Comparison of ENCODE assay signal across 13 mouse cellular contexts in the genomic region with DNA sequence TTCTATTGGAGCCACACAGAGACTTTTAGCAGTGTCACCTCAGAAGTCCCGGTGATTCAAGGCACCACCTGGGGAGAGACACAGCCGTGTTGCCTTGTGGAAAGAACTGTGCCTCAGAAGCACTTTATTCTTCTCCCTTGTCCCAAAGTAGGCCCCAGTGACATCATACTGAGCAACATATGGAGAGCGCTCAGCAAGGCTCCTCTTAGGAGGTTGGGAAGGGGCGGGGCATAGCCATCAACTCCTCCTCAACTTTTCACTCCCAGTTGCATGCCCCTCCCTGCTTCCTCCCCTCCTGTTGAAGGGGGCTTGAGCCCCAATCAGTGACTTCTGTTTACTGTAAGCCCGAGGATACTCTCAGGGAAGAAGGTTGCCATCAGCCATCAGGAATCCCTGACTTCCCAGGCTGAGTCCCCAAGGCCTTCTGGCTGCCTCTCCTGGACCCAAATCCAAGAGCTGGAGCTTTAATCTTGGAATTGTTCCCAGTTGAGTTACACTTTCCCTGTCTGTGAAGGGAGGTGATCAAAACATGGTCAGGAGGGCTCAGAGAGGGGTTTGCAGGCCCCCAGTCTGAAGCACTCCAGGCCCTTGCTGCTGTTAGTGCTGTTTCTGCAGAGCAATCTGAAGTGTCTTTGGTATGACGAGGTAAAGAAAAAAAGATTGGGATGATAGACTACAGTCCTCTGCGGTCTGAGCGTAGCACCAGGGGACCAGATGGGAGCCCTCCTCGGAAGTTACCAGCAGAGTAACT. TPM values are rescaled to one million over a fixed set of nuclear protein-coding genes. Genes with fewer than 3 reads are reported as not detected.
DNase-seq lines count a peak whose midpoint lies in the region; ATAC-seq and TF ChIP-seq lines count a peak whose summit lies in the region.
"Had no signal": no experiment of that assay in that cellular context is flagged by ENCODE, and none has a peak within 500 bp of the region (broad histone marks: within the 10 kb centered on the region; RNA-seq: fewer than 3 reads in every experiment).

No protein-coding gene starts in this region.

- peaks cover 12% of the 10 kb centered on the region for H3K4me1 ChIP-seq in hindbrain, embryonic 11.5 days (replicated peaks; ENCODE audit: control insufficient read depth, insufficient read depth, low read length)
- H3K4me1 ChIP-seq in hindbrain, embryonic 10.5 days (replicated peaks), result peaks cover 48% of the 10 kb centered on the region
- H3K4me1 ChIP-seq in midbrain, embryonic 16.5 days (ENCODE audit: control insufficient read depth, insufficient read depth, low read length), result peaks cover 16% of the 10 kb centered on the region
- peaks cover 25% of the 10 kb centered on the region for H3K4me1 ChIP-seq in midbrain, embryonic 15.5 days
- H3K4me1 ChIP-seq in forebrain, embryonic 15.5 days, result peaks cover 36% of the 10 kb centered on the region
- 0 out of 2 replicates have a peak, but pooled peaks cover 2% of the 10 kb centered on the region for H3K4me1 ChIP-seq in intestine, postnatal 0 days (replicated peaks; ENCODE audit: control insufficient read depth, insufficient read depth, low read length)

- H3K4me3 ChIP-seq in hindbrain, embryonic 11.5 days (ENCODE audit: low read depth, low read length), result no peak overlapping the region
- no peak overlapping the region for H3K4me3 ChIP-seq in hindbrain, embryonic 10.5 days
- H3K4me3 ChIP-seq in midbrain, embryonic 16.5 days (ENCODE audit: low read depth, low read length), result no peak overlapping the region
- H3K4me3 ChIP-seq in midbrain, embryonic 15.5 days, result no peak overlapping the region
- peak overlapping the region; percentile 44 for H3K4me3 ChIP-seq in forebrain, embryonic 15.5 days
- H3K4me3 ChIP-seq in intestine, postnatal 0 days (ENCODE audit: low read depth, low read length), result no peak overlapping the region

- H3K27me3 ChIP-seq in hindbrain, embryonic 11.5 days (ENCODE audit: control insufficient read depth, insufficient read depth, low read length), result peaks cover 27% of the 10 kb centered on the region
- H3K27me3 ChIP-seq in hindbrain, embryonic 10.5 days (ENCODE audit: insufficient read depth, poor library complexity, severe bottlenecking), result peaks cover 88% of the 10 kb centered on the region
- H3K27me3 ChIP-seq in midbrain, embryonic 16.5 days (ENCODE audit: control insufficient read depth, insufficient read depth, low read depth, low read length), result peaks cover 44% of the 10 kb centered on the region
- peaks cover 64% of the 10 kb centered on the region for H3K27me3 ChIP-seq in midbrain, embryonic 15.5 days (replicated peaks)
- peaks cover 12% of the 10 kb centered on the region; the same call in 1 of the 2 replicates for H3K27me3 ChIP-seq in forebrain, embryonic 15.5 days
- H3K27me3 ChIP-seq in intestine, postnatal 0 days (replicated peaks; ENCODE audit: control insufficient read depth, insufficient read depth, low read length), result peaks cover 19% of the 10 kb centered on the region

- H3K36me3 ChIP-seq in hindbrain, embryonic 11.5 days (ENCODE audit: control insufficient read depth, insufficient read depth, low read length), result no peaks in the 10 kb centered on the region
- H3K36me3 ChIP-seq in hindbrain, embryonic 10.5 days, result no peaks in the 10 kb centered on the region
- no peaks in the 10 kb centered on the region for H3K36me3 ChIP-seq in midbrain, embryonic 16.5 days (ENCODE audit: control insufficient read depth, insufficient read depth, low read length)
- no peaks in the 10 kb centered on the region for H3K36me3 ChIP-seq in midbrain, embryonic 15.5 days (replicated peaks)
- H3K36me3 ChIP-seq in forebrain, embryonic 15.5 days, result no peaks in the 10 kb centered on the region
- no peaks in the 10 kb centered on the region for H3K36me3 ChIP-seq in intestine, postnatal 0 days (ENCODE audit: control insufficient read depth, insufficient read depth)

- no peak overlapping the region for H3K4me2 ChIP-seq in hindbrain, embryonic 11.5 days (replicated peaks; ENCODE audit: low read depth, low read length)
- H3K4me2 ChIP-seq in midbrain, embryonic 16.5 days (ENCODE audit: low read length), result peak overlapping the region; percentile 84
- H3K4me2 ChIP-seq in midbrain, embryonic 15.5 days, result no peak overlapping the region; the same call in 1 of the 2 replicates
- peak overlapping the region; percentile 74 for H3K4me2 ChIP-seq in forebrain, embryonic 15.5 days (replicated peaks)
- peak overlapping the region; percentile 21; the same call in 1 of the 2 replicates for H3K4me2 ChIP-seq in intestine, postnatal 0 days (replicated peaks; ENCODE audit: low read depth)

- peak; percentile 22 for DNase-seq in hindbrain, embryonic 11.5 days (ENCODE audit: low spot score)
- DNase-seq in hindbrain, embryonic 10.5 days (ENCODE audit: low spot score), result no peak
- no peak for DNase-seq in layer of hippocampus, postnatal 14 days (ENCODE audit: low spot score in 2 of 2)
- DNase-seq: liver; spleen, adult 18-20 months; thymus, postnatal 4 days had no signal

- WGBS in hindbrain, embryonic 11.5 days, result 35% methylated on average over 9 of the region's 9 CpGs
- 41% methylated on average over 9 of the region's 9 CpGs for WGBS in hindbrain, embryonic 10.5 days
- 41% methylated on average over 9 of the region's 9 CpGs for WGBS in midbrain, embryonic 16.5 days
- 38% methylated on average over 9 of the region's 9 CpGs for WGBS in midbrain, embryonic 15.5 days
- WGBS in forebrain, embryonic 15.5 days, result 44% methylated on average over 9 of the region's 9 CpGs
- WGBS in intestine, postnatal 0 days, result 42% methylated on average over 9 of the region's 9 CpGs

- H3K9me3 ChIP-seq in hindbrain, embryonic 11.5 days (ENCODE audit: control insufficient read depth, low read length), result no peaks in the 10 kb centered on the region
- H3K9me3 ChIP-seq in hindbrain, embryonic 10.5 days, result no peaks in the 10 kb centered on the region
- no peaks in the 10 kb centered on the region for H3K9me3 ChIP-seq in midbrain, embryonic 16.5 days (replicated peaks; ENCODE audit: control insufficient read depth, low read length, poor library complexity, severe bottlenecking)
- no peaks in the 10 kb centered on the region for H3K9me3 ChIP-seq in midbrain, embryonic 15.5 days
- no peaks in the 10 kb centered on the region for H3K9me3 ChIP-seq in forebrain, embryonic 15.5 days
- no peaks in the 10 kb centered on the region for H3K9me3 ChIP-seq in intestine, postnatal 0 days (ENCODE audit: control insufficient read depth)

- H3K9ac ChIP-seq in hindbrain, embryonic 11.5 days (ENCODE audit: low read depth, low read length), result no peak overlapping the region
- peak overlapping the region; percentile 3; the same call in 1 of the 2 replicates for H3K9ac ChIP-seq in midbrain, embryonic 16.5 days (ENCODE audit: low read depth, low read length)
- H3K9ac ChIP-seq in midbrain, embryonic 15.5 days, result no peak overlapping the region
- no peak overlapping the region for H3K9ac ChIP-seq in forebrain, embryonic 15.5 days (replicated peaks)
- no peak overlapping the region for H3K9ac ChIP-seq in intestine, postnatal 0 days (ENCODE audit: low read depth, low read length)

- no peak for TF ChIP-seq CTCF in intestine, postnatal 0 days (IDR thresholded peaks at IDR 0.05; ENCODE audit: low read depth)

- ATAC-seq in hindbrain, embryonic 11.5 days (ENCODE audit: low FRiP score), result no peak
- ATAC-seq in midbrain, embryonic 16.5 days, result no peak
- ATAC-seq in midbrain, embryonic 15.5 days (replicated peaks), result no peak
- ATAC-seq in forebrain, embryonic 15.5 days (replicated peaks), result no peak
- no peak for ATAC-seq in intestine, postnatal 0 days

- no peak overlapping the region for H3K27ac ChIP-seq in hindbrain, embryonic 11.5 days (ENCODE audit: low read depth, low read length)
- H3K27ac ChIP-seq in hindbrain, embryonic 10.5 days, result no peak overlapping the region
- no peak overlapping the region for H3K27ac ChIP-seq in midbrain, embryonic 16.5 days (ENCODE audit: low read length)
- no peak overlapping the region for H3K27ac ChIP-seq in midbrain, embryonic 15.5 days
- no peak overlapping the region; the same call in 1 of the 2 replicates for H3K27ac ChIP-seq in forebrain, embryonic 15.5 days (replicated peaks)
- no peak overlapping the region for H3K27ac ChIP-seq in intestine, postnatal 0 days (ENCODE audit: low read depth, low read length)

RNA-seq across cellular contexts. Expression of gene Ntsr1, which starts 1.6 kb away (rescaled TPM):
- polyA plus RNA-seq in hindbrain, embryonic 11.5 days (2014; fragmentation: Nextera tagmentation; extraction: Ambion mirVana), result 0.15 and 0.31 TPM in 2 replicates
- polyA plus RNA-seq in hindbrain, embryonic 10.5 days (2016; fragmentation: Nextera tagmentation; extraction: Ambion mirVana), result 0.31 and 0.39 TPM in 2 replicates
- polyA plus RNA-seq in midbrain, embryonic 16.5 days (2015; fragmentation: Nextera tagmentation; extraction: Ambion mirVana), result 2.7 and 3.3 TPM in 2 replicates
- 2.2 and 3.2 TPM in 2 replicates for polyA plus RNA-seq in midbrain, embryonic 15.5 days (2015; fragmentation: Nextera tagmentation; extraction: Ambion mirVana)
- polyA plus RNA-seq in forebrain, embryonic 15.5 days (2015; fragmentation: Nextera tagmentation; extraction: Ambion mirVana), result 6.6 and 8.0 TPM in 2 replicates
- polyA plus RNA-seq in intestine, postnatal 0 days (2015; fragmentation: Nextera tagmentation; extraction: Ambion mirVana), result 0.67 and 0.74 TPM in 2 replicates
- total RNA-seq in layer of hippocampus, postnatal 14 days (2021), result 1 to 10 TPM; 7.3 to 7.9 TPM
- total RNA-seq: adrenal gland, adult 18-20 months; granulocyte monocyte progenitor cell, adult 5-6 weeks; megakaryocyte progenitor cell, adult 5-6 weeks had no signal

RNA-seq across cellular contexts. Expression of gene Slco4a1, which starts 45.3 kb away (rescaled TPM):
- 3.3 and 3.9 TPM in 2 replicates for polyA plus RNA-seq in hindbrain, embryonic 11.5 days (2014; fragmentation: Nextera tagmentation; extraction: Ambion mirVana)
- polyA plus RNA-seq in hindbrain, embryonic 10.5 days (2016; fragmentation: Nextera tagmentation; extraction: Ambion mirVana), result 7.6 and 8.7 TPM in 2 replicates
- polyA plus RNA-seq in midbrain, embryonic 16.5 days (2015; fragmentation: Nextera tagmentation; extraction: Ambion mirVana), result 1.7 and 2.4 TPM in 2 replicates
- polyA plus RNA-seq in midbrain, embryonic 15.5 days (2015; fragmentation: Nextera tagmentation; extraction: Ambion mirVana), result 1.5 and 1.7 TPM in 2 replicates
- polyA plus RNA-seq in forebrain, embryonic 15.5 days (2015; fragmentation: Nextera tagmentation; extraction: Ambion mirVana), result 1.2 and 1.4 TPM in 2 replicates
- 0.47 and 0.76 TPM in 2 replicates for polyA plus RNA-seq in intestine, postnatal 0 days (2015; fragmentation: Nextera tagmentation; extraction: Ambion mirVana)
- total RNA-seq in layer of hippocampus, postnatal 14 days (2021), result 1 to 10 TPM in 1 of 2 experiments, under 1 TPM in 1; 0.94 to 2.0 TPM

Comparison
In these comparisons a context has a peak if more than half of its experiments do, and no peak if none do; other contexts are left out.
1. H3K4me2 ChIP-seq: peak in midbrain, embryonic 16.5 days (single experiment), forebrain, embryonic 15.5 days (single experiment) and intestine, postnatal 0 days (single experiment); none in hindbrain, embryonic 11.5 days (single experiment) and midbrain, embryonic 15.5 days (single experiment).